Mouse (Mus musculus) megakaryocyte, adult 5-6 weeks (primary cell): ENCODE data around the gene Abca1. TPM values are rescaled to one million over a fixed set of nuclear protein-coding genes. Genes with fewer than 3 reads are reported as not detected.

Source experiments
- ATAC-seq: 2 replicates; pipeline ENCODE4 v1.8.0; 2016; ENCODE audit warnings: mild to moderate bottlenecking, inconsistent platforms; ENCODE audit not compliant: poor library complexity, severe bottlenecking
- total RNA-seq, 2 experiments: library from RNA; stranded (forward) in 1 of 2; stranded (reverse) in 1 of 2; fragments of 153-499, 151-499 nt in 1 of 2; fragments of 221-1000, 200-1000 nt in 1 of 2; gene quantifications; 2 replicates each; pipeline versions ENCODE4 v1.2.3 to v1.2.4; 2015 to 2017

The Abca1 gene
- total RNA-seq, 2 experiments from 2014 or later: 1.8 to 3.4 TPM

GRCm38 (mm10) chr4:53150516-53150915, 9.2 kb downstream of the Abca1 start:
- ATAC-seq: peak; percentile 51

DNA sequence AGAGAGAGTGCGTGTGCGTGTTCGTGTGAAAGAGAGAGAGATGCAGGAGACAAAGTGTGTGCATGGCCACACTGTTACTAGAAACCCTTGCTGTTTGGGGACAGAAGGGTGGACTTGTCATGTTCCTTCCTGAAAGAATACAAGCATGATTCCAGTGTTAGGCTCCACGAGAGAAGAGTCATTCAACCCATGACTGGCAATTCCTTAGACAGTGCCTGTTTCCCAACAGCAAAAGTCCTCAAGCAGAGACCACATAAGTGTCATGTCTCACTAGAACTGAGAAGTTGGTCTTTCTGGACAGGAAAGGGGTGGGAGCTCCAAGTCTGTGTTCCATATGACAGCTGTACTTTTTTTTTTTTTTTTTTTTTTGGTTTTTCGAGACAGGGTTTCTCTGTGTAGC, 10.1 kb downstream of the Abca1 start:
- peak; percentile 60 for ATAC-seq

- peak; percentile 60 for ATAC-seq
These were observed 10.9 kb downstream of the Abca1 start for GRCm38 (mm10) chr4:53148817-53149216.

DNA sequence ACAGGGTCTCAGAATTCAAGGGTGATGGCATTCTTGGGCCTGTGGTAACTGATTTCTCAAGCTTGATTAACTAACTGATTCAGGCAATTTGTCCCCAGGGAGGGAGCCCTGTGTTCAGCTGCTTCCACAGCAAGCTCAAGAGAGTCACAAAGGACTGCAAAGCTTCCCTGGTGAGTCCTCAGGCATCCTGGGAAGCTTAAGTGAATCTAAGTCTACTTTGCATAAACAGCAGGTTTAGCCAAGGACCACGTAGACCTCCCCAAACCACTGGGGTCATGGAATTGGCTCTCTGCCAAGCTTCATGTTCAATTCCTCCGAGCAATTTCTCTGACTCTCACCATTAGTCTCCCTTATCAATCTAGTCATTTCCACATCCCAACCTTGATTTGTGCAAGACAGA, 12.2 kb downstream of the Abca1 start:
- no peak for ATAC-seq

DNA sequence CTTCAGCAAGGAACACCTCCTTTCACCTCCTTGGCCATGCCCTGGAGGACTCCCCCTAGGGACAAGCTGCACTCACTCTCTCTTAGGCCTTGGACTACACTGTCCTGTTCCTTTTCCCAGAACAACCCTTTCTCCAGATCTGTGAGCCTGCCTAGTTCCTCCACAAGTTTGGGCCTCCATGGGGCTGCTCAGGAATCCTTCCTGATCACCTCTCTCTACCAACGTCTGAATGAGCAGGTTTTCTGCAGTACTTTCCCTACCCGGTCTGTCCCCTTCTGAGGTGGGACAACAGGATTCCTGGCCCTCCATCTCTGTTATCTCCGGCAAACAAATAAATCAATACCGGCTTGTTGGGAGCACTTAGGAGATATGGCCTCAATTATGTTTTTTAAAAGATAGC, 12.6 kb downstream of the Abca1 start:
- ATAC-seq: no peak

DNA sequence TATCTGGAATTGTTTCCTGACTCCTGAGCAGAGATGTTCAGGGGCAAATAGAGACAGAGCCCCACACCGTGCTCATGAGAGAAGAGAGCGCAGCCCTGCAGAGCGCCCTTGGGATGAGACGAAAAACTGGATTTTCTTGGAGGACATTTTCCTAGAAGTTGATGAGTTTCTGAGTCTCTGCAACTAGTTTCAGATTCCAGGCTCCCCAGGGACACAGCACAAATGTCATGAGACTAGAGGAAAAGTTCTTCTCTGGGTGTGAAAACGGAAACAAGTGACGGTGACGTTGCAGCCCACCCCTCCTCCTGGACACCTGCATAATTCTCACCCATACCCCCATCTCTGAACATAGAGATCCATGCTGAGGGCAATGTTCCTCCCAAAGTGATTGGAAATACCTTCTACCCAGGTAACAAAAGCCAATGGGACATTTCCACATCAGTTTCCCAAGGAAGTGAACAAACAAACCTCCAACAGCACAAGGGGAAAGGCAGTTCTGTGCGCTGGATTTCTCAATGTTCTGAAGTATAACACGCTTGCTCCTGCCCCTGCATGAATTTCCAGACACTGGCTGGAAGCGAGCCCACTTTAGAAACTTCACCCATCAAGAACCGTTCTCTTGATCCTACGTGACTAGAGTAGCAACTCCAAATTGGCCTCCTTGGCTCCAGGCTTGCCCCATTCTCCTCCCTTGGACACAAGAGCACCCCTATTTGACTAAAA, 13.3 kb downstream of the Abca1 start:
- ATAC-seq: no peak

GRCm38 (mm10) chr4:53145434-53146168, 14.1 kb downstream of the Abca1 start:
- ATAC-seq: no peak

- ATAC-seq: no peak
These were observed 15.1 kb downstream of the Abca1 start for GRCm38 (mm10) chr4:53144571-53144970.

GRCm38 (mm10) chr4:53144021-53144420, 15.7 kb downstream of the Abca1 start:
- ATAC-seq: no peak

GRCm38 (mm10) chr4:53140678-53141077, 19.0 kb downstream of the Abca1 start:
- no peak for ATAC-seq

GRCm38 (mm10) chr4:53139495-53139894, 20.2 kb downstream of the Abca1 start:
- ATAC-seq: no peak

GRCm38 (mm10) chr4:53138974-53139373, 20.7 kb downstream of the Abca1 start:
- peak; percentile 40; the same call in 1 of the 2 replicates for ATAC-seq

DNA sequence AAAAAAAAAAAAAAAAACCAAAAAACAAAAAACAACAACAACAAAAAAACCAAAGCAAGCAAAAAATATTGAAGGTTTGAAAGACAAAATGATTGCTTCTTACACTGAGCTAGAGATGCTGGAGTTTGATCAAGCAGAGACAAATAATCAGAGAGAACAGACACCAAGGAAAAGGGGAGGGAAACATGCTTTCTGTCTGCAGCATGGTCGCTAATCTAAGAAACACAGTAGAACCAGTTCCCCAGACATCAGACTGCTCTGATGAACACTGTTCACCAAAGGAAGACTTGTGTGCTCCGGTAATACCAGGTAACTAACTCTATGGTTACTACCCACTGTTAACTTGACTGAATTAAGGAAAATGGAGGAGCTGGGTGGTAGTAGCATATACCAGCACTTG, 22.6 kb downstream of the Abca1 start:
- ATAC-seq: no peak

GRCm38 (mm10) chr4:53134816-53135215, 24.9 kb downstream of the Abca1 start:
- no peak for ATAC-seq

DNA sequence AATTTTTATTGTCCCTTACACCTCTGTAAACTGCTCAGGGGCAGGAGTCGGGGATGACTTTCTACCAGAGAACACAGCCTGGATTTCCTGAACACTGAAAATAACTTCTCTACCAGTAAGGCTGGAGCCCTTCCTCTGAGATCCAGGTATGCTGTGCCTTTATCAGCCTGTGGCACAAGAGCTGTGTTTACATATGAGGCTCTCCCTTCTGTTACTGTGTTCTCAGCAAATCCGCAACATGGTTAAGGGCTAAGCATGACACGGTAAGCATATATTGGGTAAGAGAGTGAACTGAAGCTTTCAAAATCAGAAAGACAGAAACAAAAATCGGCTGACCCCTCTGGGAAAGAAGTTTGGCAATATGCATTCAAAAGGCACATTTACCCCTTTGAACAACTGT, 25.7 kb downstream of the Abca1 start:
- ATAC-seq: no peak

DNA sequence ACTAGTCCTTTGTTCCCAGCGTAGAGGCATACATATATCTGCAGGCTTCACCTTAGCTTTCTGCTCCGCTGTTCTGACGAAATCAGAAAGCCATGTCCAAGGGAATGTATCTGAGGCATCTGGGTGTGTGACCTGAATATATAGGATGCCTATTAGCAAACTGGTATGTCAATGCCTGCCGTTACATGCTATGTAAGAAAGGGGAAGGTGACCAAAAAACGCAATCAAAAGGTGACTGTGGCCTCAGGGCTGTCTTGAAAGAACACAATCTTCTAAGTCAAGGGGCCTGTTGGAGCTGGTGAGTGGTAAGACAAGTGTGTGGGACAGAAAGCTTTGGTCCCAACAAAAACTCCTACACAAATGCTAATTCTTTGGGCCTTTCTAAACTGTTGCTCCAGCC, 28.2 kb downstream of the Abca1 start:
- ATAC-seq: no peak

DNA sequence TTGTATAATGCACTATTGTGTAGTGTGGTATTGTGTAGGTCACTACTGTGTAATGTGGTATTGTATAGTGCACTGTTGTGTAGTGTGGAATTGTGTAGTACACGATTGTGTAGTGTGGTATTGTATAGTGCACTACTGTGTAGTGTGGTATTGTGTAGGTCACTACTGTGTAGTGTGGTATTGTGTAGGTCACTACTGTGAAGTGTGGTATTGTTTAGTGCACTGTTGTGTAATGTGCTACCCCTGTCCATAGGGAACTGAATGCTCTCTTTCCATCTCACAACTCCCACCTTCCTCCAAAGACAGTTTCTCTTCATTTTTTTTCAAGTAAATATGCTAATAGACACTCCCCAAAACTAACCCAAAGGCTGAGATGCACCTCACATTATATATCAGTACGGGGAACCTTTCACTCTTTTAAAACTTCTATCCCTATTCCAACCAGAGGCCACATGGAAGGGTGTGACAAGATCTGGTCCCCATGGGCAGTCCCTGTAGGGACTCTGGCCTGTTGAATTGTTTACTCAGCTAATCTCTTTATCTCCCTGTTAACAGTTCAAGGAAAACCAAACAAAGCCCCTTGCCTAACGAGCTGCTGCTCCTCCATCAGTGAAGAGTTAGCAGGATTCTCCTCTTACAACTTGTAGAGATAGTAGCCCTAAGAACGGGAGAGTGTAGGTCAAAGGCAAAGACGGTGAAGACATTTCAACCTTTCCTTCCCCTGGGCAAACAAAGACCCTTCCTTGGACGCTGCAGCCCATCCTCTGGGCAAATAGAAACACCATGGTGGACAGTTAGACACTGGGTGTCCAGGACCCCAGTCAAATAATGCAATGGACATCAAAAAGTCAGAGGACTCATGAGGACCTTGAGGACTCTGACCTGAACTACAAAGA, 28.8 kb downstream of the Abca1 start:
- 0 out of 2 replicates have a peak, but pooled peaks have one; percentile 28 for ATAC-seq

DNA sequence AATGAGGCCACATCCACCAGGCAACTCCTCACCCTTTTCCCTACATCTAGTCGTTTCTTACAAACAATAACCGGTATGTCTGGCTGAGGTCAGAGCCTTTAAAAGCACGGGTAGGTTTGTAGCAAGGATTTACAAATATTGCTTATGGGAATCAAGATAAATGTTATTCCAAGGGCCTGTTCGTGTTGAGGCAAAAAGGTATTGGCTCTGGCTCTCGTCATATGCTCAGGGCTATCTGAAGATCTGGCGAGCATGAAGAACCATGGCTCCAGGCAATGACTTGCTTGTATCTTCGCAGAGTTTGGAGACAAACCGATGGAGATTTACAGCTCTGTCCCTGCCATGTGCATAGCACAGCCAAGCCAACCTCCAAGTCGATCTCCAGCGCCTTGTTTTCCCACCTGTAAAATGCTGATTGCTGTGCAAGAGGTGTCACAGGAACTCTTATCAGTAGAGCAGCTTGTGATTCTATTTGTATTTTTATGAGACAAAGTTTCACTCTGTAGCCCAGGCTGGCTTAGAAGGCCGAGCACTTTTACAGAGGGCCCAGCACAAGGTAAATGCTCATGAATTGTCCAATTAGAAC, 29.9 kb downstream of the Abca1 start:
- no peak for ATAC-seq

DNA sequence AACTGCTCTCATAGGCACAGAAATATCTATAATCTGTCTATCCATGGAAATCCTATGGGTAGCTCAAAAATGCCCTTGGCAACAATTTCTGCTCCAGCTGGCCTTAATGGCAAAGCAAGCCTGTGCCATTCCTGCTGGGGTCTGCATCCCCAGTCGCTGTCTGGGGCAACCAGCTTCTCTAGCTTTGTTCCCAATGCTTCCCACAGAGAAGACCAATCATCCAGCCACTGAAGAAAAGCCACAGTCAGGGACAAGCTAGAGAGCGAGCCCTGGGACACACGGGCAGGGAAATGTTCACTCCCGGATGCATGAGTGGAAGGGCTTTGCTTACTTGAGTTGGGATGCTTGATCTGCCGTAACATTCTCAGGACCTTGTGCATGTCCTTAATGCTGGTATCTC, 32.4 kb downstream of the Abca1 start:
- ATAC-seq: no peak

- no peak for ATAC-seq
These were observed 32.9 kb downstream of the Abca1 start for GRCm38 (mm10) chr4:53126794-53127193.
